Mouse (Mus musculus): ENCODE results near the gene Npdc1. TPM values are rescaled to one million over a fixed set of nuclear protein-coding genes. Genes with fewer than 3 reads are reported as not detected.
A peak's percentile ranks its signal among the peaks of the same experiment; 100 is the strongest.

Npdc1 gene
- total RNA-seq (2014; fragmentation: Nextera tagmentation), result not detected in 2 replicates
- 0.22 and 0.64 TPM in 2 replicates for total RNA-seq (2017)
- polyA plus RNA-seq (2012), result not detected in 2 replicates

DNA sequence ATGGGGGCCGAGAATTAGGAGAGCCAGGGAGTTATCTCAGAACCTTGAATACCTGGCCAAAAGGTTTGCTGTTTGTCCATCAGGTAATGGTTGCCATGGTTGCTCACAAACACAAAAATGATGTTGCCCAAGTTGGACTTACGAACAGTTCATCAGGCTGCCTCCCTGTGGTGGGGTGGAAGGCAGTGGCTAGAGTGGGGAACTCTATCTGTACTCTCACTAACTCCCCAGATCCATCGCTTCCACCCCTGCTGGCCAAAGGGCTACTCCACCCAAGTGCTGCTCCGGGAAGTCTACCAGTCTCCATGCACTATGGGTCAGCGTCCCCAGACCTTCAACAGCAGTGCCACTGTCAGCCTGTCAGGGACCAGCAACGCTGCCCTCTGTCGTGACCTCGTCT lies at the start of gene Npdc1:
TSS of gene Npdc1 (plus strand) at position 301 of the 400 bp plus-strand sequence.
- peaks cover 6% of the 10 kb centered on the region for H3K4me1 ChIP-seq (ENCODE audit: insufficient read depth, low read depth, low read length)
- ATAC-seq (ENCODE audit: extremely low read depth, insufficient number of reproducible peaks, low FRiP score, poor library complexity, severe bottlenecking) (no peak), DNase-seq (ENCODE audit: low spot score) (no peak)
- no peak within 1 kb of the TSS for H3K4me3 ChIP-seq (ENCODE audit: low read depth, low read length)
- peaks cover 78% of the 10 kb centered on the region for H3K27me3 ChIP-seq (ENCODE audit: insufficient read depth, low read length)
- no peak for TF ChIP-seq TAL1 (conservative IDR thresholded peaks at IDR 0.05; ENCODE audit: low read depth, low read length)
- TF ChIP-seq CTCF (IDR thresholded peaks at IDR 0.05; ENCODE audit: low read depth, low read length), result no peak
- no peak for TF ChIP-seq POLR2AphosphoS5 (IDR thresholded peaks at IDR 0.05; ENCODE audit: insufficient replicate concordance, low read depth, low read length)
- TF ChIP-seq GATA1 (IDR thresholded peaks at IDR 0.05; ENCODE audit: borderline replicate concordance, low read length), result no peak
- TF ChIP-seq GATA2 (IDR thresholded peaks at IDR 0.05; ENCODE audit: borderline replicate concordance, low read depth, low read length), result no peak
- H3K9me3 ChIP-seq (replicated peaks), result no peaks in the 10 kb centered on the region
- H3K36me3 ChIP-seq (replicated peaks), result no peaks in the 10 kb centered on the region

DNA sequence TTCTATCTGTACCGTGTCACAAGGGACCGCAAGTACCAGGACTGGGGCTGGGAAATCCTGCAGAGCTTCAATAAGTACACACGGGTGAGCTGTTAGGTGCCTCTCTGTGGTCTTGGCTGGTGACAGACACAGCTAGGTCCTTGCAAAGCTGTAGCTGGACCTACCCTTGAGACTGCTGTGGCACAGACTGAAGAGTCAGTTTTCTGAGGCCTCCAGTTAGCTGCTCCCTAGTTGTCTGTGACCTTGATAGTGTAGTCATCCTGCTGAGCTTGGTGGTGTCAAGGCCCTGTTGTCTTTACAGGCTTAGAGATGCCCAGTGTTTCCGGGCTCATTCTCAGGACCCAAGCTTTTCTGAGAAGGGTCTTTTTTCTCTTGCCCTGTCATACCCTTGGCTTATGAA lies 49.7 kb upstream of the Npdc1 start:
- DNase-seq (ENCODE audit: low spot score), result no peak
- Histone ChIP-seq H3K27me3 (ENCODE audit: insufficient read depth, low read length) (no peaks in the 10 kb centered on the region), H3K4me3 (ENCODE audit: low read depth, low read length) (no peak overlapping the region), H3K9me3 (replicated peaks) (no peaks in the 10 kb centered on the region), H3K36me3 (replicated peaks) (peaks cover 98% of the 10 kb centered on the region), H3K4me1 (ENCODE audit: insufficient read depth, low read depth, low read length) (peaks cover 22% of the 10 kb centered on the region)
- no peak for ATAC-seq (ENCODE audit: extremely low read depth, insufficient number of reproducible peaks, low FRiP score, poor library complexity, severe bottlenecking)
- TF ChIP-seq CTCF (IDR thresholded peaks at IDR 0.05; ENCODE audit: low read depth, low read length), result no peak
- TF ChIP-seq GATA1 (IDR thresholded peaks at IDR 0.05; ENCODE audit: borderline replicate concordance, low read length), result no peak
- no peak for TF ChIP-seq TAL1 (conservative IDR thresholded peaks at IDR 0.05; ENCODE audit: low read depth, low read length)
- TF ChIP-seq POLR2AphosphoS5 (IDR thresholded peaks at IDR 0.05; ENCODE audit: insufficient replicate concordance, low read depth, low read length), result no peak
- TF ChIP-seq GATA2 (IDR thresholded peaks at IDR 0.05; ENCODE audit: borderline replicate concordance, low read depth, low read length), result no peak

- DNase-seq (ENCODE audit: low spot score), result no peak
- ATAC-seq (ENCODE audit: extremely low read depth, insufficient number of reproducible peaks, low FRiP score, poor library complexity, severe bottlenecking), result no peak
- H3K4me1 ChIP-seq (ENCODE audit: insufficient read depth, low read depth, low read length), result peaks cover 34% of the 10 kb centered on the region
- TF ChIP-seq GATA2 (IDR thresholded peaks at IDR 0.05; ENCODE audit: borderline replicate concordance, low read depth, low read length) (no peak), CTCF (IDR thresholded peaks at IDR 0.05; ENCODE audit: low read depth, low read length) (no peak), GATA1 (IDR thresholded peaks at IDR 0.05; ENCODE audit: borderline replicate concordance, low read length) (no peak), POLR2AphosphoS5 (IDR thresholded peaks at IDR 0.05; ENCODE audit: insufficient replicate concordance, low read depth, low read length) (no peak), TAL1 (conservative IDR thresholded peaks at IDR 0.05; ENCODE audit: low read depth, low read length) (no peak)
- H3K9me3 ChIP-seq (replicated peaks), result no peaks in the 10 kb centered on the region
- H3K36me3 ChIP-seq (replicated peaks), result peaks cover 97% of the 10 kb centered on the region
- H3K4me3 ChIP-seq (ENCODE audit: low read depth, low read length), result no peak overlapping the region
- no peaks in the 10 kb centered on the region for H3K27me3 ChIP-seq (ENCODE audit: insufficient read depth, low read length)
Measured at GRCm38 (mm10) chr2:25350701-25351100, 48.5 kb upstream of the Npdc1 start.

- no peaks in the 10 kb centered on the region for H3K9me3 ChIP-seq (replicated peaks)
- no peak for ATAC-seq (ENCODE audit: extremely low read depth, insufficient number of reproducible peaks, low FRiP score, poor library complexity, severe bottlenecking)
- peaks cover 69% of the 10 kb centered on the region for H3K36me3 ChIP-seq (replicated peaks)
- no peak for TF ChIP-seq GATA2 (IDR thresholded peaks at IDR 0.05; ENCODE audit: borderline replicate concordance, low read depth, low read length)
- no peak for TF ChIP-seq GATA1 (IDR thresholded peaks at IDR 0.05; ENCODE audit: borderline replicate concordance, low read length)
- no peak for TF ChIP-seq TAL1 (conservative IDR thresholded peaks at IDR 0.05; ENCODE audit: low read depth, low read length)
- TF ChIP-seq CTCF (IDR thresholded peaks at IDR 0.05; ENCODE audit: low read depth, low read length), result no peak
- TF ChIP-seq POLR2AphosphoS5 (IDR thresholded peaks at IDR 0.05; ENCODE audit: insufficient replicate concordance, low read depth, low read length), result no peak
- no peak for DNase-seq (ENCODE audit: low spot score)
- H3K4me1 ChIP-seq (ENCODE audit: insufficient read depth, low read depth, low read length), result peaks cover 50% of the 10 kb centered on the region
- no peaks in the 10 kb centered on the region for H3K27me3 ChIP-seq (ENCODE audit: insufficient read depth, low read length)
- no peak overlapping the region; the same call in 1 of the 2 replicates for H3K4me3 ChIP-seq (ENCODE audit: low read depth, low read length)
Measured at GRCm38 (mm10) chr2:25354211-25354610, 44.9 kb upstream of the Npdc1 start.

DNA sequence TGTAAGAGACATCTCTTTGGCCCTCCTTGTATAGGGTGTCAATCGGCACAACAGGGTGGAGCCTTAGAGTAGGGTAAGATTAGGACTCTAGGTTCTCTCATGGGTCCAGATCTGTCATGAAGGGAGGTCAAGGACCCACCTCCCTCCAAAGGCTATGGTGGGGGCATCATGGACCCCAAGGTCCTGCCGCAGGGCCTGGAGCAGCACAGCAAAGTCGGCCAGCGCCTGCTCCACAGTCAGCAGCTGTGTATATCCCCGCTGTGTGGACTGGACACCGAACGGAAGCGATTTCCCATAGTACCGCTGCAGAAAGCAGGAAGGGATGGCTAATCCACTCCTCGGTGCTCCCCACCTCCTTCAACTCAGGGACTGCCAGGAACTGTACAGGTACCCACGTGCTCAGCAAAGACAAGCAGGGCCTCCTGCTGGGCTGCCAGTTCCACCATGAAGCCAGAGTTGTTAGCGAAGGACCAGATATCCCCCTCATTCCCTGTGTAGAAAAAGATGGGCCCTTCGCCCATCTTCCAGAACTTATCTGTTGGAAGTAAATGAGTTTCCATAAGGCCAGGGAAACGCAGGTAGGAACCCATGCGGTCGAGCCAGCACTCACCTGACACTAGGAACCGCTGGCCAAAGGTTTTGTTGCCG lies 43.6 kb upstream of the Npdc1 start:
- H3K4me3 ChIP-seq (ENCODE audit: low read depth, low read length), result peak overlapping the region; percentile 80

GRCm38 (mm10) chr2:25356208-25357079 lies 42.7 kb upstream of the Npdc1 start, which contains the start of gene Dpp7:
Gene Dpp7 (minus strand): TSS chr2:25356359.
- no peaks in the 10 kb centered on the region for H3K9me3 ChIP-seq (replicated peaks)
- TF ChIP-seq GATA2 (IDR thresholded peaks at IDR 0.05; ENCODE audit: borderline replicate concordance, low read depth, low read length), result no peak
- TF ChIP-seq TAL1 (conservative IDR thresholded peaks at IDR 0.05; ENCODE audit: low read depth, low read length), result no peak
- TF ChIP-seq GATA1 (IDR thresholded peaks at IDR 0.05; ENCODE audit: borderline replicate concordance, low read length), result no peak
- no peak for TF ChIP-seq POLR2AphosphoS5 (IDR thresholded peaks at IDR 0.05; ENCODE audit: insufficient replicate concordance, low read depth, low read length)
- no peak for TF ChIP-seq CTCF (IDR thresholded peaks at IDR 0.05; ENCODE audit: low read depth, low read length)
- no peaks in the 10 kb centered on the region for H3K27me3 ChIP-seq (ENCODE audit: insufficient read depth, low read length)
- peak; percentile 47 for ATAC-seq (ENCODE audit: extremely low read depth, insufficient number of reproducible peaks, low FRiP score, poor library complexity, severe bottlenecking)
- H3K36me3 ChIP-seq (replicated peaks), result peaks cover 68% of the 10 kb centered on the region
- H3K4me1 ChIP-seq (ENCODE audit: insufficient read depth, low read depth, low read length), result peaks cover 53% of the 10 kb centered on the region
- DNase-seq (ENCODE audit: low spot score), result peak; percentile 83
- peak within 1 kb of the TSS; percentile 80 for H3K4me3 ChIP-seq (ENCODE audit: low read depth, low read length)

More for the DNA sequence above, 43.6 kb upstream of the Npdc1 start:
- Histone ChIP-seq H3K36me3 (replicated peaks) (peaks cover 68% of the 10 kb centered on the region), H3K27me3 (ENCODE audit: insufficient read depth, low read length) (no peaks in the 10 kb centered on the region), H3K4me1 (ENCODE audit: insufficient read depth, low read depth, low read length) (peaks cover 52% of the 10 kb centered on the region), H3K9me3 (replicated peaks) (no peaks in the 10 kb centered on the region)
- no peak for DNase-seq (ENCODE audit: low spot score)
- no peak for ATAC-seq (ENCODE audit: extremely low read depth, insufficient number of reproducible peaks, low FRiP score, poor library complexity, severe bottlenecking)
- TF ChIP-seq GATA1 (IDR thresholded peaks at IDR 0.05; ENCODE audit: borderline replicate concordance, low read length), result no peak
